Mouse (Mus musculus) ZHBTc4 (cell line): ENCODE results near the gene Birc2.
A peak's percentile ranks its signal among the peaks of the same experiment; 100 is the strongest.

Experiments used
- DNase-seq: peaks from one replicate; pipeline ENCODE4 v3.0.0-alpha.2; 2011; ENCODE audit warnings: low read depth, low spot score

Gene Birc2

DNA sequence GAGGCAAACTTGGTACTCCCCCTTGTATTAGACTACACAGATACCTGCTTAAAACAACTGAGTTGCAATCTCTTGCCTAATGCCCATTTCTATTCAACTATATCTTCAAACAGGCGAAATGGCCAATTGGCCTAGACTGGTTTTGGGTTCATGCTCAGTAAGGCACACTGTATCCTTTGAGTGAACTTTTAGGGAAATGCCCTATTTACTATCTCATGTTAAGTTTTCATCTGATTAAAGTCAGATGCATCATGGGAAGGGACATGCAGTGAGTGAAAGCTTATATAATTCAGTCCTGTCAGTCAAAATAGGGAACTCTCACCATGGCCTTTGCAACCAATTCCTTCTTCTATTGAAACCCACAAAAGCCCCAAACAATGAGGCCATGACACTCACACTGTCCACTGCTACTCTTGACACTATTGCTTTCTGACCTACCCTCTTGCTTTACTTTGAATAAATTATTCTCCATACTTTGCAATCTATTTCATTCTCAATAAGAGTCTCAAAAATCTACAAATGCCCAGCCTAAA, 9.9 kb upstream of the Birc2 start:
- no peak for DNase-seq

- DNase-seq: no peak
Observed at GRCm38 (mm10) chr9:7845216-7845895, 8.5 kb upstream of the Birc2 start.

DNA sequence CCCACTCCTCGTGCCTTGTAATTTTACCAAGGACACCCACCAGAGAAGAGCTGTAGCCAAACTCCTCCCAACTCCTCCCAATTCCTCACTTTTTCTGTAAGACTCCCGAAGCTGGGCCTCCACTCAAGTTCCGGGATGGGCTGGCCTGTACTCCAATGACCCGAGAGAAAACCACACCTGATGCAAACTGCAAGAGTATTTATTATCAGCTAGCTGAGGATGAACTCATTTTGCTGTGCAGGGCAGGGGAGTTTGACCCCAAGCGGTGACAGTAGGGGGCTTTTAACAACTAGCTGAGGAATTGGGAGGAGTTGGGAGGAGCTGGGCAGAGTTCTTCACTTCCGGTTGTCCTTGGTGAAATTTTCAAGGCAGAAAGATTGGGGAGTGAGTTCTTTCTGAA, 4.4 kb upstream of the Birc2 start:
- DNase-seq: peak; percentile 35

DNA sequence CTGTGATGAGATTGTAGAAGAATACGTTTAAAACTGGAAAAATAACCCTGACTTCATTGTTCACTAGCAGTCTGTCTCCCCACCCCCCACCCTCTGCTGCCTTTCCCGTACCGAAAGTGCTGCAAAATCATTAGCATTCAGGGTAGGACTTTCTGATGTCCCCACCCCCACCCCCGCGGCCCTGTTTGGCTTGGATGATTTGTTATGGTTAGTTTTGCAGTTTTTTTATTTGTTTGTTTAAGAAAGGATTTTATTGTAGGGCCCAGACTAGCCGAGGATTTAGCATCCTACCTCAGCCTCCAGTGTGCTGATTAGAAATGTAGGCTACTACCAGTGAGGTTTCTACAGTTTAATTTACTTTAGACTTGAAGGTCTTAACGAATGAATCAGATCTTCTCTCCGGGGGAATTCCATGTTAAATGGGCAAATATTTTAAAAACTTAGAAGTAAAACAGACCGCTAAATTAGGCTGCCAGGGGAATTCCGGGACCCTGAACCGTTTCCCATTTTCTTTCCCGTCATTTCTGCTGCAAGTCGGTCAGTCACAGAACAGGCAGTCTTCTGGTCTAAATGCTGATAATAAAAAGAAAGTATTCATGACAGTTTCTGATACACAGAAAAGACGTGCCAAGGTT, 1.1 kb upstream of the Birc2 start:
- DNase-seq: peak; percentile 75

DNA sequence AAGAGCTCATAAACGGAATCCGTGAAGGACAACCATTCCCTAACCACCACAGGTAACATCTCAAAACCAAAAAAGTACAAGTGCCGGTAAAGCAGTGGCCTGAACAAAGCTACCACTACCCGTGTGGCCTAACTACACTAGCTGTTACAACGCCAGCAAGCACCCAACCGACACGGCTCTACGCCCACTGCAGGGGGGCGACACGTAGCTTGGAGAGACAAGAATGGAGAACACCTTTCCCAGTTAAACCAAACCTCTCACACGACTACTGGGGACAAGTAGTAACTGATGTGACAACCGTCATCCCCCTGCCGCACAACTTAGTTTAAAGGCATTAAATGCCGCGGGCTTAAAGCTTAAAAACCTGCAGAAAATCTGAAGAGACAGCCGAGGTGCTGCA, 533 bp downstream of the Birc2 start:
- peak; percentile 76 for DNase-seq

DNA sequence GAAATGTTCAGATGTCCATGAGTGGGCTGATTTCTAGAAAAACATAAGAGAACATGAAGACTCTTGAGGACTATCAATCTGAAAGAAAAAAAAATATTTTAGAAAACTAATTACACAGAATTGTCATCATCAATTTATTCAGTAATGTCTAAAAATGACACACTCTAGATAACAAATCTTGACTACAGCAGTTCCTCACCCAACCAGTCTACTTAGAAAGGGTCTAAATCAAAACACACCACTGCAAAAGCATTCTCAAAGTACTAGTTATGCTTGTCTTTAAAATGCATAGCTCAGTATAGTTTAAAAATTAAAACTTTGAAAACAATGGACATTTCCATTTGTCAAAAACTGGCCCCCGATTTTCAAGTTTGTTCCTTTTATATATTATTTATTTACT, 1.6 kb downstream of the Birc2 start:
- no peak for DNase-seq

- DNase-seq: peak; percentile 22
Observed at GRCm38 (mm10) chr9:7833421-7833820, 3.4 kb downstream of the Birc2 start.

DNA sequence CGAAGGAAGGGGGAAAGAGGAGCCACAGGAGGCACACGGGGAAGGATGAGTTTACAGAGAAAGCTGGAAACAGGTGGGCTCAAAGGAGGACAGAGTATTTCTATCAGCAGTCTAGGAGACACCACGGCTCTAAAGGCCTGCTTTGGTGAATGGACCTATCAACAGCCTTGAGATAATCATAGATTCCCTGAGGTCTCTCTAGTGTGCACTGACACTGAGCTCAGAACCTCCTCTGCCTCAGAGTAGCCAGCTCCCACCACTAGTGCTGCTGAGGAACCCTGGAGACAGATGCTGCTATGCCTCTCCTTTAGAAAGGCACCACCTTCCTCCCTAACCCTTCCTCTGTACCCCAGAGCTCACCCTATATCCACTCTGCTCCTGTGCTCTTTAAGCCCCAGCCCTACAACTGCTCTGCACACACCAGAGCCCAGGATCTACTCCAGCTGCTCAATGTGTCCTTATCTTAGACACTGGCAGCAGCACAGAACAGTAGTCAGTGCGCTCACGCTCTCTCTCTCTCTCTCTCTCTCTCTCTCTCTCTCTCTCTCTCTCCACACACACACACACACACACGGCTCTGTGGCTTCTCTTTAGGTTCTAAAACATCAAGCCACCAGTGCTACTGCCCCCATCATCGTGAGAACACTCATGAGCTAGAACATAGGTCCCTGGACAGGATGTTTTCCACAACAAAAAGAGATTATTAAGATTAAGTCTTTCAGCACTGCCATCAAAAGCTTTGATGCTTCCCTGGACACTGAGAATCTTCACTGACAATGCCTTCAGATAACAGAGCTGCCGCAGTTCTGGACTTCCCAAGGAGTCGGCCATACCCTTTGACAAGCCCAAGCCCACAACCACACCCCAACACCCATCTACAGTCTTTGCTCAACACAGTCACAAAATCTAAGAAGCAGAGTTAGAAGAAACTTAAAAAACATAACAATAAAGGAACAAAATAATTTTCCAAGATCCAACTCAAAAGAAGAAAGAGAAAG, 7.0 kb downstream of the Birc2 start:
- no peak for DNase-seq

GRCm38 (mm10) chr9:7828706-7829105, 8.2 kb downstream of the Birc2 start:
- DNase-seq: no peak

DNA sequence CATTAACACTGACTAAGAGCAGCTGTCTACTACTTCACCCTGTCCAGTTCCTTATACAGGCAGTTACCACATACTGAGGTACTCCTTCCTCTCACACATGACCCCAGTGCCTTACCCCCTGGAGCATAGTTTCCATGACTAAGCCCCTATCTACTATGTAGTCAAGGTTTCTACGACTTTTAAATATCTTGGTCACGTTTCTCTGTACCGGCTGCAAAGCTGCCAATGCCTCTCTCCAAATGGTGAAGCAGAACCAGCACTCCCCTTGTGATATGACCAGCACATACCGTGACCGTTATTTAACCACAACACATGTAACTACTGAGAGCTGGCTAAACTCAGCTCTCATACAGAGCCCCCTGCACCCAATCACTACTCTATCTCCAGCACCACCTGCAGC, 11.9 kb downstream of the Birc2 start:
- no peak for DNase-seq

- DNase-seq: no peak
Observed at GRCm38 (mm10) chr9:7822758-7823157, 14.1 kb downstream of the Birc2 start.

DNA sequence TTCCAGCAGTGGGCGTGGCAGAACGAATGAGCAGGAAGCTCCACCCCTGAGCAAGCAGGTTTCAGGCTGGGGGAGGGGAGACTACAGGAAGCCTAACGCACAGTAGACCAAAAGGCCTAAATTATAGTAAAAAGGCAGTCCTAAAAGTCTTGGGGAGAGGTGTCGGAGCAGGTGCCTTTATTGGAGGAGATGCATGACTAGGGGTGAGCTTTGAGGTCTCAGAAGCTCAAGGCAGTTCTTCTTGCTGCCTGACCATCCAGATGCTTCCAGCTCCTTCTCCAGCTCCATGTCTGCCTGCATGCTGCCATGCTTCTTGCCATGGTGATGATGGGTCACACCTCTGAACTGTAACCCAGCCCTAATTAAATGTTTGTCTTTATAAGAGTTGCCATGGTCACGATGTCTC, 31.8 kb downstream of the Birc2 start:
- DNase-seq: peak; percentile 74

DNA sequence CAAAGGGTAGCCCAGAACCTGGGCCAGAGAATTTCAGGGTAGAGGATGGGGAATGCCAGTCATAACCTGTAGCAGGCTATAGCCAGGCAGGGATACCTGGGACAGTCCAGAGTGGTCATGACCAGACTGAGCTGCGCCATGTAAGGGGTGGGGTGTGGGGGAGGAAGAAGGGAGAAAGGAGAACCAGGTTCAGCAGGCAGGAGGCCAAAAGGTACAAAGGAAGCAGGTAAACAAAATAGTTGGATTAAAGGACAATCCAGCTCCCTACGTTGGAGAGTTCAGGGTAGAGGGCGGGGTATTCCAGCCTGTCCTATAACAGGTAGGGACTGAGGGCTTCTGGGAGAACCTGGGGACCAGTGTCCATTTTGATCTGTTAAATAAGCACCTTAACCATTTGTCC, 38.3 kb downstream of the Birc2 start:
- peak; percentile 62 for DNase-seq

DNA sequence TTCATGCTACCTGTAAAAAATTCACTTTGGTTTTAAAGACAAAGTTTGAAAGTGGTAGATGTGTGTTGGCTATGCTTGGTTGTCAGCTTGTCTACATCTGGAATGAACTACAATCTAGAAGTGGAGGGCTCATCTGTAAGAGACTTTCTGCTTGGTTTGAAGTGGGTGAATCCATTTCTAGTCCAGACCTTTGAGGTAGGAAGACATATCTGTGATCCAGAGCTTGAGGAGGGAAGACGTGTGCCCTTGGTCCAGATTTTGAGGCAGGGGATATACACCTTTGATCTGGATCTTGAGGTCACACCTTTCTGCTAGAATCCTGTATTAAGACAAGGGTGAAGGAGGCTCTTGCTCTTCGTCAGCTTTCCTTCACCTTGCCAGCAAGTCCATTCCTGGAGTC, 39.3 kb downstream of the Birc2 start:
- DNase-seq: no peak

DNA sequence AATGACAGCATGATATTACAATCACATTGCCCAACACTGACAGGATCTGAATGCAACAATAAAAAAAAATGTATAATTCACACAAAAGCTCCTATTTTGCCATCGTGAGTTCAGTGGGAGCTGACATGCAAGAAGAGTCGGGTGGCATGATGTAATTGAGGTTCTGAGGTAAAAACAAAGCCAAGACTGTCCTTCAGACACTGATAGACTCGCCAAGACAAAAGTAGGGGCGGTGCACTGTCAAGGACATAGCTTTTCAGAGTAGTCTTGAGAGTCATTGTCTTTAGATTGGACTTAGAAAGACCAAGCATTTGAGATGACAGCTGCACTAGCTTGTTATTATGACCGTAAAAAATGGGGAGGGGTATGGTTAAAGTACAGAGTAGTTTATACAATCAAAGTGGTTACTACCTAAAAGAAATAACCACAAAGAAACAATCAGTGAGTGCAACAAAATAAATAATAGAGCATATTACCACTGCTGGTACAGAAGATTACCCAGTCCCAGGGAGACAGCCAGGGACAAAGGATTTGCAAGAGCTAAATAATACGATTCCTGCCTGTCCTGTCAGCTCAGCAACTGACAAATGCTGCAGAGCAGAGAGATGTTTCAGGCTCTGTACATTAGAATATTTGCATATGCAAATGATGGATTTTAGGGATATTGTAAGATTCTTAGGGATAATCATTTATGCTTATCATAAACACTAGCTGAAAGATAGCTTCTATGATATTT, 40.6 kb downstream of the Birc2 start:
- peak; percentile 78 for DNase-seq

- peak; percentile 38 for DNase-seq
Observed at GRCm38 (mm10) chr9:7795581-7795980, 41.3 kb downstream of the Birc2 start.

GRCm38 (mm10) chr9:7793561-7793960, 43.3 kb downstream of the Birc2 start:
- no peak for DNase-seq

GRCm38 (mm10) chr9:7790580-7791084, 46.2 kb downstream of the Birc2 start:
- no peak for DNase-seq

DNA sequence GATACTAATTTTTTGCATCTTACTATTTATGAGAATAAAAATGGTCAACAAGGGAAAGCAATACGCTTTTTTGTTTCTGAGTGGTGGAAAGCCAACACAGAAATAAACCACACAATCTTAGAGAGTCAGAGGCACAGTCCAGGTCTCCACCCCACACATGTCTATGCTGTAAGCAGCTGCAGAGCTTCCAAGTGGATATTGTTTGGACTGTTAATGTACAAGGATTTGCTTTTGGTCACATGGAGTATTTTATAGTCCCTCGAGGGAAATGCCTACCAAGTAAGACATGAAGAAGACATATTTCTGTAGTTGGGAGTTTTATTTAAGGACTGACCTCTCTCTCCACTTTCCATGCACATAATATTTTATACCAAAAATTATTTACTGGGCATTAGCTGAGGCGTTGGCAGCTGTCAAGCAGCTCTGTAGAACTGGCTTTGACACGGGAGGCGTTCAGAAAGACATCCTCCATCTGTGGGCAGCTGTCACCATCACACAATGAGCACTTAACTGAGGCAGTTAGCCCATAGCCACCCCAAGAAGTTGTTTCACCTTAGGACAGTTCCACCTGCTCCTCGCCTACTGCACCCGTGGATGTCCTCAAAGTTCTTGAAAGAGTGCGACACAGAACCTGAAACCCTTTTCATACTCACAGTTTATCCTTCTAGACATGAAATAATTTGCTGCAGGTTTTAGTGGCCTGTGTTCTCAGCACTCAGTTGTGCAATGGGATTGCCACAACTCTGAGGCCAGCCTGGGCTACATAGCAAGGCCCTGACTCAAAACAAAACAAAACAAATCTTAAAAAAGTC, 46.9 kb downstream of the Birc2 start:
- no peak for DNase-seq

DNA sequence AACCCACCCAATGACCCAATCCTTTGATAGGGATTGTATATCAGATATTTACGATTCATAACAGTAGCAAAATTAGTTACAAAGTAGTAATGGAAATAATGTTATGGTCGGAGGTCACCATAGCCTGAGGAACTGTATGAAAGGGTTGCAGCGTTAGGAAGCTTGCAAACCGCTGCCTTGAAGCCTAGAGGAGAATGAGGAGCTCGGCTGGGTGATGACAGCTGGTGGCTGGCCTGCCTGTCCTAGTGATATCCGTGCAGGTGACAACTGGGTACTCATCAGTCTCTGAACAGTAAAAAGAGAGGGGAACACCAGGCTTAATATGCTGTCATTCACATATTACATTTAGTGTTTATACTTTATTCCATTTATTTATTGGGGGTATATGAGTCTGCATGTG, 48.5 kb downstream of the Birc2 start:
- no peak for DNase-seq
